In genomic region chr16:93182656-93183055, GRCm38 (mm10) we compare ENCODE assay signal across 20 mouse cellular contexts.
A peak's percentile ranks its signal among the peaks of the same experiment; 100 is the strongest.
DNase-seq lines count a peak whose midpoint lies in the region; ATAC-seq and TF ChIP-seq lines count a peak whose summit lies in the region.
"Had no signal": no experiment of that assay in that cellular context is flagged by ENCODE, and none has a peak within 500 bp of the region (broad histone marks: within the 10 kb centered on the region; RNA-seq: fewer than 3 reads in every experiment).

No protein-coding gene starts in this region.

- no peaks in the 10 kb centered on the region for H3K27me3 ChIP-seq in kidney, postnatal 0 days (ENCODE audit: insufficient read depth, low read length)
- H3K27me3 ChIP-seq: embryonic facial prominence, embryonic 13.5 days; forebrain, embryonic 13.5 days; heart, embryonic 12.5 days had no signal

- H3K4me3 ChIP-seq in kidney, postnatal 0 days (replicated peaks; ENCODE audit: low read depth, low read length): no peak overlapping the region
- H3K4me3 ChIP-seq: embryonic facial prominence, embryonic 13.5 days; erythroblast, embryonic 14.5 days; forebrain, embryonic 13.5 days; heart, embryonic 12.5 days; hindbrain, embryonic 10.5 days had no signal

- H3K9me3 ChIP-seq in kidney, postnatal 0 days (replicated peaks; ENCODE audit: low read length): no peaks in the 10 kb centered on the region
- H3K9me3 ChIP-seq: embryonic facial prominence, embryonic 13.5 days; forebrain, embryonic 13.5 days; heart, embryonic 12.5 days; hindbrain, embryonic 10.5 days had no signal

- no peak overlapping the region for H3K4me2 ChIP-seq in kidney, postnatal 0 days (ENCODE audit: low read length)
- H3K4me2 ChIP-seq: embryonic facial prominence, embryonic 13.5 days; forebrain, embryonic 13.5 days; heart, embryonic 12.5 days; hindbrain, embryonic 14.5 days had no signal

- H3K9ac ChIP-seq in kidney, postnatal 0 days (ENCODE audit: low read depth, low read length): no peak overlapping the region
- H3K9ac ChIP-seq: embryonic facial prominence, embryonic 13.5 days; forebrain, embryonic 13.5 days; forebrain, postnatal 0 days; heart, embryonic 12.5 days; hindbrain, embryonic 14.5 days had no signal

- peak; percentile 45 for DNase-seq in kidney, postnatal 0 days (ENCODE audit: low spot score)
- DNase-seq in kidney, adult 11 months: no peak
- peak; percentile 52 for DNase-seq in Muller cell, postnatal 12 days (ENCODE audit: inconsistent ontology term)
- peak; percentile 55 for DNase-seq in fibroblast of lung, adult 2 months (ENCODE audit: low read depth)
- DNase-seq in testis, postnatal 10 days (ENCODE audit: low spot score): no peak
- DNase-seq: adrenal gland, postnatal 14 days; B cell, adult 2 months; cerebellum, adult 11-12 months; cerebellum, adult 9-10 months; cerebellum, postnatal 25 days; forebrain, postnatal 0 days; gastrocnemius, postnatal 14 days had no signal

- no peak overlapping the region for H3K27ac ChIP-seq in kidney, postnatal 0 days
- H3K27ac ChIP-seq: embryonic facial prominence, embryonic 13.5 days; forebrain, embryonic 13.5 days; hindbrain, embryonic 10.5 days; hindbrain, embryonic 14.5 days had no signal

- TF ChIP-seq CTCF in kidney, postnatal 0 days (IDR thresholded peaks at IDR 0.05; ENCODE audit: low read depth): no peak

- 59% methylated on average over 3 of the region's 3 CpGs for WGBS in kidney, postnatal 0 days

- no peak for ATAC-seq in kidney, postnatal 0 days (replicated peaks; ENCODE audit: low FRiP score, low read depth)
- no peak for ATAC-seq in CD4-positive, CD25-positive, alpha-beta regulatory T cell, adult 4 months
- ATAC-seq: forebrain, embryonic 13.5 days; forebrain, postnatal 0 days; intestine, postnatal 0 days had no signal

- H3K4me1 ChIP-seq in kidney, postnatal 0 days (replicated peaks; ENCODE audit: insufficient read depth, low read length): no peaks in the 10 kb centered on the region
- H3K4me1 ChIP-seq: embryonic facial prominence, embryonic 13.5 days; forebrain, embryonic 13.5 days; heart, embryonic 12.5 days; hindbrain, embryonic 10.5 days had no signal

- no peaks in the 10 kb centered on the region for H3K36me3 ChIP-seq in kidney, postnatal 0 days (ENCODE audit: insufficient read depth, low read length)
- H3K36me3 ChIP-seq: embryonic facial prominence, embryonic 13.5 days; heart, embryonic 12.5 days; hindbrain, embryonic 10.5 days had no signal

Comparison
In these comparisons a context has a peak if more than half of its experiments do, and no peak if none do; other contexts are left out.
1. DNase-seq: peak in kidney, postnatal 0 days (single experiment), Muller cell, postnatal 12 days (single experiment) and fibroblast of lung, adult 2 months (single experiment); none in kidney, adult 11 months (single experiment) and testis, postnatal 10 days (single experiment).